Mouse (Mus musculus): ENCODE results near the gene Gm26920. TPM values are rescaled to one million over a fixed set of nuclear protein-coding genes. Genes with fewer than 3 reads are reported as not detected.
"Not testable (repeated sequence)": the region's sequence is repeated elsewhere in the genome, so short reads cannot be mapped to it uniquely, and the experiment has no call there.

The Gm26920 gene
- 2.3 and 2.4 TPM in 2 replicates for polyA plus RNA-seq (2015; fragmentation: Nextera tagmentation; extraction: Ambion mirVana)

DNA sequence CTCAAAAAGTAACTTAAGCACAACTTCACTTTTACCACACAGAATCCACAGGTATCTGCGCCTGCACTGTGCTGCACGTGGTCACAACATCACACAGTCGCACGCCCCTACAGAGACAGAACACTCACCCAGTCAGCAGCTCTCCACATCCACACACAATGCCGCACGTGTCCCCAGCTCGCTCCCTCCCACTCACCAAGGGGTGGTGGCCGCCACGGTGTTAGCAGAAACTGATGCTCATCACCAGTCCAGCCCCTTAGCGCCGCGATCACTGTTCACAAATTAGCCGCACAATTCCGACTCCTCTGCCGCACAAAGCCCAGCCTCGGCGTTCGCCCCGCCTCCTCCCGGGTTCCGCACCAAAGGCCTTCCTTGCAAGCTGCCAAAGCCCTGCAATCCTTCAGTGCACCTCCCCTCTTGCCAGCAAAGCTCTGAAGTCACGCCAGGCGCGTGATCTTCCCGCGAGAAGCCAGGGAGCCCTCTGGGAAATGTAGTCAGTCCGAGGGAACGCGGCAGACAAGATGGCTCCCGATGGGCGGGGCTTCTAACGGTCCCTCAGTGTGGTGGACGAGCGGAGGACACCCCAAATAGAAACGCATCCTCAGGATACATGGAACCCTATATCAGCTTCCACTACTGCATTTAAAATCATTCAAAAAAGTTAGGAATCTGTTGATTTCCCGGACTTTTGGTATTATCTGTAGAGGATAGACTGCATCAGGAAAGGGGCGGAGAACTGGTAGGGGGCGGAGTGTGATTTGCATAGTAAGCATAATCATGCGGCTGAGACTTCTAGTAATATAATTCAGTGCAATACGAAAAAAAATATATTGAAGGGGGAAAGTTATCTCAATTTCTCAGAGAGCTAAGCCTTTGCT lies at the start of gene Gm26920, which contains the start of gene Zfp566:
Gm26920 (minus strand) TSS at position 319 of the 878 bp plus-strand sequence.
Zfp566 (minus strand) TSS at position 436 of the 878 bp plus-strand sequence.
- no peaks in the 10 kb centered on the region for H3K9me3 ChIP-seq
- peak; percentile 92 for ATAC-seq (replicated peaks)
- H3K4me3 ChIP-seq = peak within 1 kb of the TSS; percentile 54
- H3K4me2 ChIP-seq (replicated peaks) = peak within 1 kb of the TSS; percentile 52
- H3K4me1 ChIP-seq = peaks cover 31% of the 10 kb centered on the region
- peaks cover 11% of the 10 kb centered on the region for H3K36me3 ChIP-seq
- under 1% methylated on average over 40 of the region's 40 CpGs for WGBS
- peak within 1 kb of the TSS; percentile 51 for H3K9ac ChIP-seq (replicated peaks)
- peak within 1 kb of the TSS; percentile 88 for H3K27ac ChIP-seq (replicated peaks)
- no peaks in the 10 kb centered on the region for H3K27me3 ChIP-seq

DNA sequence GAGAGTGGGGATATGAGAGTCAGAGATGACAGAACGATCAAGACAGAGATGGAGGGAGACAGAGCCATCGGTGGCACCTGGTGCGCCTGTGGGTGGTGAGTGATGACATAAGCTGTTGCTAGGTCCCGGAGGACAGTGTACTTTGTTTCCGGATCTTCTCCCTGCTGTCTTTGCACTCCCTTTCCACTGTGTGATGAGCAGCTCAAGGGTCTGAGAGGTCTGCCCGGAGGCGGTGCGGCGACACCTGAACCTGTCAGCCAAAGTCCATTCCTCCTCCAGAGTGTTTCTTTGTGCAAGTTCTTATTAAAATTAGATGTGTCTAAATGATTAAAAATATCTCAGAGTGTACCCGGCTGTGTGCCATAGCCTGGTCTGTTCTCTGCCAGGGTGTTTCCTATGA lies 46.6 kb upstream of the Gm26920 start:
- Histone ChIP-seq H3K36me3 (peaks cover 67% of the 10 kb centered on the region), H3K27ac (replicated peaks) (no peak overlapping the region), H3K9me3 (no peaks in the 10 kb centered on the region), H3K27me3 (no peaks in the 10 kb centered on the region), H3K4me1 (no peaks in the 10 kb centered on the region), H3K4me3 (no peak overlapping the region), H3K9ac (replicated peaks) (no peak overlapping the region), H3K4me2 (replicated peaks) (no peak overlapping the region)
- no peak for ATAC-seq (replicated peaks)
- whole genome bisulfite sequencing = 91% methylated on average over 10 of the region's 10 CpGs

DNA sequence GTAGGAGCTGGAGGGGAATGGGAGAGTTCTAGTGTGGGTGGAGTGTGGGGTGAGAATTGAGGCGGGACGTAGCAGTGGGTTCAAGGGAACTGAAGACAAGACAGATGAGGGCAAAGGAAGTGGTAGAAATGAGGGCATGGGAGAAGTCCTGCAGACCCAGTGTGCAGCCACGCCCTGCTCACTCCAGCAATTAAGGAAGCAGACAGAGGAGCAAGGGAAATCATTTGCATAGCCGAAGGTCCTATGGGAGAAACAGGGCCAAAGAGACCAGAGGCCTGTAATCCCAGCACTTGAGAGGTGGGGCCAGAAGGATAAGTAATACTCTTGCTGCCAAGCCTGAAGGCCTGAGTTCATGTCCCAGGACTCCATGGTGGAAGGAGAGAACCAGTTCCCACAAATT lies 42.2 kb upstream of the Gm26920 start:
- Histone ChIP-seq H3K4me1 (no peaks in the 10 kb centered on the region), H3K36me3 (peaks cover 80% of the 10 kb centered on the region), H3K4me3 (no peak overlapping the region), H3K9me3 (no peaks in the 10 kb centered on the region), H3K27me3 (no peaks in the 10 kb centered on the region), H3K27ac (replicated peaks) (no peak overlapping the region), H3K9ac (replicated peaks) (no peak overlapping the region), H3K4me2 (replicated peaks) (no peak overlapping the region)
- 95% methylated on average over 4 of the region's 4 CpGs for WGBS
- no peak for ATAC-seq (replicated peaks)

DNA sequence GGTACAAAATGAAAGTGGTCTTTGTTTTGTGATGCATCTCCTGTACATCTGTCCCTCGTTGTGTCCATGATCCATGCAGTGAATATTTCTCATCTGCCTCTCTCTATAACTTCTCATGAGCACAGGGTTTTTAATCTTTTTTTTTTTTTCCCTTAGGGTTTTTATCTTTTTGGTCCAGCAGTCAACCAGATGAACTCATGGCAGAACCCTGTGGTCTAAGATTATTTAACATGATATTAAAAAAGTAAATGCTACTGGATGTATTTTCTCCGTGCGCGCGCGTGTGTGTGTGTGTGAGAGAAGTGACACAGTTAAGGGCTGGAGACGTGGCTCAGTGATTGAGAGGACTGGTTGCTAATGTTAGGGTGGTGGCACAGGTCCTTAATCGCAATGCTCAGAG lies 39.7 kb upstream of the Gm26920 start:
- Histone ChIP-seq H3K36me3 (peaks cover 78% of the 10 kb centered on the region), H3K9me3 (no peaks in the 10 kb centered on the region), H3K27ac (replicated peaks) (no peak overlapping the region), H3K4me1 (no peaks in the 10 kb centered on the region), H3K4me3 (no peak overlapping the region), H3K4me2 (replicated peaks) (no peak overlapping the region), H3K9ac (replicated peaks) (no peak overlapping the region), H3K27me3 (no peaks in the 10 kb centered on the region)
- no peak for ATAC-seq (replicated peaks)
- WGBS = 96% methylated on average over 8 of the region's 8 CpGs

DNA sequence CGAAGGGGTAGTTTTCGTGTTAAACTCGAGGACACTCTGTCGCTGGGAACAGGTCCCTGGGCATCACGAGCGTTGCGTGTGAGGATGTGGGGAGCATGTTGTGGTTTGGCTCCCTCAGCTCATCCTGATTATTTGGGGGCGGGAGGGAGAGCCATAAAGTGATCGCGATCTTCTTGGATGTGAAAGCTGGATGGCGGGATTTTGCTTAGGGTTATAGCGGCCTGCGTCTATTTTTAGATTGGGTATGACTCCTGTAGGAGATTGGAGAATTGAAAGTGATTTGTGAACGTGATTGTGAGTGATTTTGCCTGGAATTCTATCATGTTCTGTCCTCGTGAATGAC lies 31.9 kb upstream of the Gm26920 start:
- peak overlapping the region; percentile 91 for H3K27ac ChIP-seq (replicated peaks)
- WGBS = 5% methylated on average over 15 of the region's 15 CpGs

DNA sequence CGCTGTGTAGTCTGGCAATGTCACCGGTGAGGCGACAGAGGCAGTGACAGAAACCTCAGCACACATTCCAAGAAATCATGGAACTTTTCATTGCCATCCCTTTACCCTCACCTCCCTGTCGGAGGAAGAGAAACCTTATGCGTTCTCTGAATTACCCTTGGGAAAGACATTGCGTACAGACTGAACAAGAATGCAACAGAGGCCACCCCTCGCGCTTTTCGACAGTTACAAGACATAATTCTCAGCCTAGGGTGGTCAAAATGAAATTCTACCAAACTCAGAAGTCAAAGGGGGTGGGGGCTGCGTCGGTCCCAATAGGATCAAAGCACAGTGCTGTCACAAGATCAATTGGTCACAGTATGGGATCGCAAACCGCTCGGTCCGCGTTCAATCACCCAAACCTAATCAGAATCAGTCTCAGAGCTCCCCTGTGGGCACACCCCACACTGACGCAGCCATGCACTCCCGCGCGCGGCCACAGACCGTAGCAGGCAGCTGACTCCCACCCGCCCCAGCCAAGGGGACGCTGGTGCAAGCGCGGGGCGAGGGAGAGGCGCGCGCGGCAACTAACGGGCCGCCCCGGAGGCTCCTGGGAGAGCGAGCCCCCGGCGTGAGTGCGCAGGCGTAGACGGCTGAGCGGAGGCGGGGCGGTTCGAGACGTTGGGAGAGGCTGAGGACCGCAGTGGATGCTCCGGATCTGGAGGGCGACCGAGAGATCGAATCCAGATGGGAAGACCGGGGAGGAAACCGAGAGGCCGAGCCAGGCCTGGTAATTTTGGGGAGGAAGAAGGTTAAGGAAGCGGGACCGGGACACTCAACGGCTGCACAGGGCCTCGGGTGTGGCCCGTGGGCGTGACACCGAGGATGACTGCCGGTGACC lies 31.3 kb upstream of the Gm26920 start, which contains the start of gene Zfp382:
Zfp382 (plus strand) TSS at position 635 of the 880 bp plus-strand sequence.
- H3K36me3 ChIP-seq = peaks cover 7% of the 10 kb centered on the region
- H3K9ac ChIP-seq (replicated peaks) = peak within 1 kb of the TSS; percentile 88
- peak; percentile 98 for ATAC-seq (replicated peaks)
- H3K4me2 ChIP-seq (replicated peaks) = peak within 1 kb of the TSS; percentile 70
- under 1% methylated on average over 61 of the region's 61 CpGs for WGBS
- H3K27ac ChIP-seq (replicated peaks) = peak within 1 kb of the TSS; percentile 91
- H3K4me1 ChIP-seq = peaks cover 16% of the 10 kb centered on the region
- H3K4me3 ChIP-seq = peak within 1 kb of the TSS; percentile 84
- no peaks in the 10 kb centered on the region for H3K27me3 ChIP-seq
- no peaks in the 10 kb centered on the region for H3K9me3 ChIP-seq

More for the DNA sequence above, 31.9 kb upstream of the Gm26920 start:
- Histone ChIP-seq H3K9me3 (no peaks in the 10 kb centered on the region), H3K4me3 (peak overlapping the region; percentile 84), H3K9ac (replicated peaks) (peak overlapping the region; percentile 88), H3K27me3 (no peaks in the 10 kb centered on the region), H3K4me1 (peaks cover 16% of the 10 kb centered on the region), H3K36me3 (peaks cover 13% of the 10 kb centered on the region), H3K4me2 (replicated peaks) (peak overlapping the region; percentile 70)
- ATAC-seq (replicated peaks) = peak; percentile 41

DNA sequence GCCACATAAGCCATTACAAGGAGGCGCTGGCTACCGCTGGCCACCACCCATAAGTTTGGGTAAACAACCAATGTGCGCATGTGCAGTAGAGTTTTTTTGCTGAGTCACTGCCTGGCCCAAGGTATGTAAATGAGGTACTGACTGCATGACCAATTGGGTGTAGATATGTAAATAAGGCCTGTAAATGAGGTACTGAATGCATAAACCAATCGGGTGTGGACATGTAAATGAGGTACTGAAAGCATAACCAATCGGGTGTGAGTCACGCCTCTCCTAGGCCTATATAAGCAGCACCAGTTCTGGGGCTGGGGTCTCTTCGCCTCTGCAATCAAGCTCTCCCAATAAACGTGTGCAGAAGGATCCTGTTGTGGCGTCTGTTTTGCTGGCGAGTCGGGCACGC lies 27.7 kb upstream of the Gm26920 start:
- not testable (repeated sequence) for H3K27ac ChIP-seq (replicated peaks); H3K9ac ChIP-seq (replicated peaks); ATAC-seq (replicated peaks); H3K4me2 ChIP-seq (replicated peaks); H3K4me3 ChIP-seq; H3K27me3 ChIP-seq; H3K4me1 ChIP-seq; H3K9me3 ChIP-seq; H3K36me3 ChIP-seq
- WGBS = 97% methylated on average over 12 of the region's 12 CpGs

DNA sequence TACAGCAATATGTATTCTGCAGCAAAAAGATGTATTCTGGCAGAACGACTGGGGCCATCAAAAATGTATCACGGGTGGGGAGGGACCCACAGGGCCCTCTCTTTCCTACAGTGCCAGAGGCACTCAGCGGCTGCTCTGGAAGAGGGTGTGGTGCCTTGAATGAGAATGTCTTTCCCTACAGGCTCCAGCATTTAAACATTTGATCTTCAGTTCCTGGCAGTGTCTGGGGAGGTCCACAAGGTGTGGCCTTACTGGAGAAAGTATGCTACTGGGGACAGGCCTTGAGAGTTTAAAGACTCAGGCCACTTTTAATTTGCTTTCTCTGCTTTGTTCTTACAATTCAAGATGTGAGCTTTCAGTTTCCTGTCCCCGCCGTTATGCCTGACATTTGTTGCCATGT lies 25.9 kb upstream of the Gm26920 start:
- 96% methylated on average over 5 of the region's 5 CpGs for WGBS
- Histone ChIP-seq H3K4me1 (peaks cover 2% of the 10 kb centered on the region), H3K4me2 (replicated peaks) (no peak overlapping the region), H3K4me3 (no peak overlapping the region), H3K9me3 (no peaks in the 10 kb centered on the region), H3K27me3 (no peaks in the 10 kb centered on the region), H3K9ac (replicated peaks) (no peak overlapping the region), H3K36me3 (no peaks in the 10 kb centered on the region), H3K27ac (replicated peaks) (no peak overlapping the region)
- no peak for ATAC-seq (replicated peaks)

DNA sequence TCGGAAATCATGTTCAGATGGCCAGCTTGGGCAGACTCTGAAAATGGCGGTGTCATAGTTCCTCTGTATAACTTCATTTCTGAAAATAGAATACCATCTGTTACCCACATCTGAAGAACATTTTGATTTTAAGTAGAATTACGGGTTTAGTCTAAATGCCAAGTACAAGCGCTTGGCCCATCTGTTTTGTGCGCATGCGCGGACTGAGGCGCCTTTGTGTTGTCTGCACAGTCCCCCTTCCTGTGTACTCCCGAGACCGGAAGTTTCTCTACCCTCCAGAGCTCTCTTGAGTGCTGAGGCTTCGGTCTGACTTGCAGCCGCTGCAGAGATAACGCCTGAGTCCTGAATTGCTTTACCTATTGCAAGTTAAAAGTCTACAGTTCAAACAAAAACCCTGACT lies 9.1 kb upstream of the Gm26920 start:
- H3K27ac ChIP-seq (replicated peaks) = peak overlapping the region; percentile 80
- peak overlapping the region; percentile 17; the same call in 1 of the 2 replicates for H3K4me2 ChIP-seq (replicated peaks)
- H3K36me3 ChIP-seq = peaks cover 52% of the 10 kb centered on the region
- H3K27me3 ChIP-seq = no peaks in the 10 kb centered on the region
- ATAC-seq (replicated peaks) = no peak
- peaks cover 9% of the 10 kb centered on the region; the same call in 1 of the 2 replicates for H3K9me3 ChIP-seq
- H3K4me1 ChIP-seq = peaks cover 35% of the 10 kb centered on the region
- WGBS = 80% methylated on average over 13 of the region's 13 CpGs
- 0 out of 2 replicates have a peak overlapping the region, but pooled peaks have one; percentile 6 for H3K4me3 ChIP-seq
- H3K9ac ChIP-seq (replicated peaks) = no peak overlapping the region

DNA sequence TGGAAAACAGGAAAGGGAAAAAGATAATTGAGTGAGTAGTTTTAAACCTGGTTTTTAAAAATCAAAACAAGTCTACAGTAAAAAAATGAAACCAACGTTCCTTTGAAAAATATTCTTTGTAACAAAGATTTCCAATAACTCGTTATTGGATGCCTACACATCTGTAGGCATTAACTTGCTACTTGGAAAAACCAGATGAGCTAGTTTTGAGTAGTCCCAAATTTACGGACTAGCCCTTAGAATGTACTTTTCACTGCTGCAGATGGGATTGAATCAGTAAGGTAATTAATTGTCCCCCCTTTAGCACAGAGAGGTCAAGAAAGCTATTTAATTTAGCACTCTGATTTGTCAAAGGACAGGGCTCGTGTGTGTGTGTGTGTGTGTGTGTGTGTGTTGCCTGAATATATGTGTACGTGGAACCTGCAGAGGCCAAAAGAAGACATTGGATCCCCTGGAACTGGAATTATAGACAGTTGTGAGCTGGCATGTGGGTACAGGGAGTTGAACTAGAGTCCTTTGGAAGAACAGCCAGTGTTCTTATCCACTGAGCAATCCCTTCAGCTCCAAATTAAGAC lies 5.4 kb upstream of the Gm26920 start:
- Histone ChIP-seq H3K4me1 (peaks cover 42% of the 10 kb centered on the region), H3K4me3 (peak overlapping the region; percentile 70), H3K36me3 (peaks cover 21% of the 10 kb centered on the region), H3K9ac (replicated peaks) (peak overlapping the region; percentile 93), H3K9me3 (no peaks in the 10 kb centered on the region), H3K4me2 (replicated peaks) (peak overlapping the region; percentile 69), H3K27ac (replicated peaks) (peak overlapping the region; percentile 99), H3K27me3 (no peaks in the 10 kb centered on the region)
- WGBS = under 1% methylated on average over 5 of the region's 5 CpGs
- no peak for ATAC-seq (replicated peaks)

DNA sequence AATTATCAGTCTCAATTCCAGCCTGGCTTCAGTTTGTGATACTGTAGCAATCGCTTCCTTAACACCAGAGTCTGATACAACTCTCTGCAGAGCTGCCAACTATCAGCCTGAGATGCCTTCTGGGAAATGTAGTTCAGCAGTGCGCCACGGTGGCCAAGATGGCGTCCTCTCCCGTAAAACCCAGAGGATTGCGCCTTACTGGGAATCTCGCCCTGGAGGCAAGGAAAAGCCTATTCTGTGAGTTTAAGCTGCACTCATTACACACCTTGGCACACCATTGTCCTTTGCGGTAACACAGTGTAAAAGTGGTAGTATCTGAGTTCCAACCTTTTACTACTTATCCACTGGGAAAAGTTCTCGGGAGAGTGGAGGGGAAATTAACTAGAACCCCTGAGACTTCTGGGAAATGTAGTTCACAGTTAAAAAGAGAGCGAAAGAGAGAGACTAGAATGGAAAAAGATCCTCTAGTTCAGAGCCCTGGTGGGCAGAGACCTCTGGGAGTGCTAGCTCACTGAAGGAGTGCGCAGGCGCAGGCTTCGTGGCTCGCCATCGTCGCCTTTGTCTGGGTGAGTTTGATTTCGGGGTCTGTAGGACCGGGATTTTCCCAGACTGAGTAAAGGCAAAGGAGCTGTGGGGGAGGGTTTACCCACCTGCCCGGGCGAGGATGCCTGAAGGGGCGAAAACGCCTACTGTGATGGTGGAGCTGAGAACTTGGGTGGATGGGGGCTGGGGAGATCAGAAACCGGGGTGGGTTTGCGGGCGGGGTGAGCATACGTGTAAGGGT lies 4.6 kb upstream of the Gm26920 start, which contains the start of gene Zfp260:
Zfp260 (plus strand) TSS at position 132 of the 784 bp plus-strand sequence.
- H3K4me2 ChIP-seq (replicated peaks) = peak within 1 kb of the TSS; percentile 69
- peak; percentile 79 for ATAC-seq (replicated peaks)
- H3K9me3 ChIP-seq = no peaks in the 10 kb centered on the region
- peak within 1 kb of the TSS; percentile 99 for H3K27ac ChIP-seq (replicated peaks)
- H3K36me3 ChIP-seq = peaks cover 13% of the 10 kb centered on the region; the same call in 1 of the 2 replicates
- peak within 1 kb of the TSS; percentile 70 for H3K4me3 ChIP-seq
- H3K9ac ChIP-seq (replicated peaks) = peak within 1 kb of the TSS; percentile 93
- 0% methylated on average over 26 of the region's 26 CpGs for WGBS
- H3K27me3 ChIP-seq = no peaks in the 10 kb centered on the region
- peaks cover 42% of the 10 kb centered on the region for H3K4me1 ChIP-seq

Measured in forebrain, embryonic 15.5 days (tissue).